Mouse (Mus musculus): Measurements from ENCODE around the gene Ssr3.

- TF ChIP-seq GATA1 (IDR thresholded peaks at IDR 0.05; ENCODE audit: low read depth, low read length): peak; percentile 65
- TF ChIP-seq MYC (IDR thresholded peaks at IDR 0.05; ENCODE audit: low read depth, low read length): no peak
- TF ChIP-seq CHD1 (IDR thresholded peaks at IDR 0.05; ENCODE audit: low read depth, low read length): no peak
- no peak for TF ChIP-seq POLR2A (IDR thresholded peaks at IDR 0.05; ENCODE audit: control insufficient read depth in 1 of 2, insufficient read depth in 1 of 2, low read depth in 1 of 2, low read length in 2 of 2, poor library complexity in 1 of 2)
- TF ChIP-seq CTCF (IDR thresholded peaks at IDR 0.05 in 2 of 3, conservative IDR thresholded peaks at IDR 0.05 in 1 of 3; ENCODE audit: control insufficient read depth in 1 of 3, insufficient read depth in 1 of 3, low read depth in 2 of 3, low read length in 3 of 3, poor library complexity in 1 of 3, severe bottlenecking in 1 of 3): no peak
- TF ChIP-seq GABPA (IDR thresholded peaks at IDR 0.05; ENCODE audit: low read depth, low read length): no peak
- TF ChIP-seq TCF12 (IDR thresholded peaks at IDR 0.05; ENCODE audit: low read depth, low read length): no peak
- TF ChIP-seq MAX (IDR thresholded peaks at IDR 0.05; ENCODE audit: low read length): no peak
Observed at GRCm38 (mm10) chr3:65438511-65439228, 46.2 kb upstream of the Ssr3 start.
